Mouse (Mus musculus) embryonic facial prominence, embryonic 11.5 days (tissue): ENCODE results near the gene Phldb2. TPM values are rescaled to one million over a fixed set of nuclear protein-coding genes. Genes with fewer than 3 reads are reported as not detected.

ENCODE experiments used
- ATAC-seq: fragments of 200-750 bp; cut with Nextera tagmentation; replicated peaks from 2 replicates; pipeline ENCODE4 v1.8.0; 2017; ENCODE audit warnings: low read depth; ENCODE audit not compliant: insufficient number of reproducible peaks, low FRiP score, low TSS enrichment
- DNase-seq: peaks from one replicate; pipeline ENCODE4 v3.0.0-alpha.2; 2015; ENCODE audit warnings: low spot score
- H3K27ac ChIP-seq: fragments of 300-500 bp; sonication (generic); replicated peaks from 2 replicates; pipeline ENCODE4 v1.5.1; 2014; ENCODE audit warnings: mild to moderate bottlenecking, low read depth, low read length, control low read depth
- H3K27me3 ChIP-seq: fragments of 300-500 bp; sonication (generic); 2 replicates; pipeline ENCODE4 v1.6.1; 2014; ENCODE audit warnings: mild to moderate bottlenecking, low read length, moderate library complexity, mixed read lengths; ENCODE audit not compliant: control insufficient read depth, insufficient read depth
- H3K36me3 ChIP-seq: fragments of 300-500 bp; sonication (generic); replicated peaks from 2 replicates; pipeline ENCODE4 v1.6.1; 2014; ENCODE audit warnings: low read depth, mild to moderate bottlenecking, low read length, moderate library complexity, mixed read lengths; ENCODE audit not compliant: control insufficient read depth, insufficient read depth
- H3K4me1 ChIP-seq: fragments of 300-500 bp; sonication (generic); 2 replicates; pipeline ENCODE4 v1.6.1; 2014; ENCODE audit warnings: low read length, mixed read lengths; ENCODE audit not compliant: control insufficient read depth, insufficient read depth
- H3K4me2 ChIP-seq: fragments of 300-500 bp; sonication (generic); 2 replicates; pipeline ENCODE4 v1.6.1; 2014; ENCODE audit warnings: low read depth, mild to moderate bottlenecking, control low read depth, low read length, moderate library complexity
- H3K4me3 ChIP-seq: fragments of 300-500 bp; sonication (generic); 2 replicates; pipeline ENCODE4 v1.5.1; 2014; ENCODE audit warnings: low read depth, low read length, control low read depth
- H3K9ac ChIP-seq: fragments of 300-500 bp; sonication (generic); replicated peaks from 2 replicates; pipeline ENCODE4 v1.6.1; 2014; ENCODE audit warnings: mild to moderate bottlenecking, control low read depth, low read length
- H3K9me3 ChIP-seq: fragments of 300-500 bp; sonication (generic); replicated peaks from 2 replicates; pipeline ENCODE4 v1.6.1; 2016; ENCODE audit warnings: mild to moderate bottlenecking, low read length, inconsistent platforms, mixed read lengths; ENCODE audit not compliant: control insufficient read depth
- WGBS: fragments of 180-500 bp; shearing (Covaris S2); extraction: QIAGEN DNeasy Blood & Tissue Kit; methylation state at CpG from one replicate; pipeline ENCODE4 v1.1.7; 2014; 5-methylcytosine and 5-hydroxymethylcytosine counted together
- polyA plus RNA-seq: library from polyadenylated mRNA; unstranded; fragments of >200 nt; fragmentation: Nextera tagmentation; extraction: Ambion mirVana; gene quantifications from 2 replicates; pipeline ENCODE4 v1.2.1, GENCODE M21; 2014

Gene Phldb2
- polyA plus RNA-seq, 1 experiment from 2014 or later, result 54.6 TPM

- DNase-seq (no peak), ATAC-seq (no peak)
- H3K27me3 ChIP-seq, result no peaks in the 10 kb centered on the region
- 92% methylated on average over 10 of the region's 10 CpGs for WGBS
- no peaks in the 10 kb centered on the region for H3K9me3 ChIP-seq
- no peak overlapping the region for H3K9ac ChIP-seq
- peaks cover 3% of the 10 kb centered on the region; the same call in 1 of the 2 replicates for H3K36me3 ChIP-seq
- H3K4me3 ChIP-seq, result no peak overlapping the region
- H3K4me1 ChIP-seq, result no peaks in the 10 kb centered on the region
- H3K27ac ChIP-seq, result no peak overlapping the region
- H3K4me2 ChIP-seq, result no peak overlapping the region
These were observed 128.1 kb downstream of the Phldb2 start for GRCm38 (mm10) chr16:45825309-45825708.

GRCm38 (mm10) chr16:45824025-45824424, 129.4 kb downstream of the Phldb2 start:
- H3K9me3 ChIP-seq, result no peaks in the 10 kb centered on the region
- peaks cover 3% of the 10 kb centered on the region; the same call in 1 of the 2 replicates for H3K36me3 ChIP-seq
- ATAC-seq (no peak), DNase-seq (no peak)
- WGBS, result 83% methylated on average over 4 of the region's 4 CpGs
- H3K27ac ChIP-seq, result no peak overlapping the region
- no peaks in the 10 kb centered on the region for H3K27me3 ChIP-seq
- no peak overlapping the region for H3K9ac ChIP-seq
- no peaks in the 10 kb centered on the region for H3K4me1 ChIP-seq
- no peak overlapping the region for H3K4me3 ChIP-seq
- H3K4me2 ChIP-seq, result no peak overlapping the region

- Histone ChIP-seq H3K9me3 (no peaks in the 10 kb centered on the region), H3K27me3 (no peaks in the 10 kb centered on the region), H3K36me3 (peaks cover 1% of the 10 kb centered on the region; the same call in 1 of the 2 replicates), H3K4me3 (no peak overlapping the region), H3K4me2 (no peak overlapping the region), H3K4me1 (no peaks in the 10 kb centered on the region), H3K9ac (no peak overlapping the region), H3K27ac (no peak overlapping the region)
- no peak for ATAC-seq
- DNase-seq, result no peak
- WGBS, result 90% methylated on average over 4 of the region's 4 CpGs
These were observed 133.5 kb downstream of the Phldb2 start for GRCm38 (mm10) chr16:45819911-45820310.

- no peak overlapping the region for H3K4me2 ChIP-seq
- no peaks in the 10 kb centered on the region for H3K27me3 ChIP-seq
- DNase-seq (no peak), ATAC-seq (no peak)
- no peaks in the 10 kb centered on the region for H3K4me1 ChIP-seq
- 93% methylated on average over 3 of the region's 3 CpGs for WGBS
- no peak overlapping the region for H3K9ac ChIP-seq
- no peak overlapping the region for H3K27ac ChIP-seq
- H3K9me3 ChIP-seq, result no peaks in the 10 kb centered on the region
- no peak overlapping the region for H3K4me3 ChIP-seq
- no peaks in the 10 kb centered on the region for H3K36me3 ChIP-seq
These were observed 135.6 kb downstream of the Phldb2 start for GRCm38 (mm10) chr16:45817795-45818194.

GRCm38 (mm10) chr16:45816670-45817069, 136.7 kb downstream of the Phldb2 start:
- Histone ChIP-seq H3K9me3 (no peaks in the 10 kb centered on the region), H3K9ac (no peak overlapping the region), H3K4me2 (no peak overlapping the region), H3K4me1 (no peaks in the 10 kb centered on the region), H3K36me3 (no peaks in the 10 kb centered on the region), H3K4me3 (no peak overlapping the region), H3K27me3 (no peaks in the 10 kb centered on the region), H3K27ac (no peak overlapping the region)
- no peak for DNase-seq
- ATAC-seq, result no peak

GRCm38 (mm10) chr16:45814611-45815010, 138.8 kb downstream of the Phldb2 start:
- Histone ChIP-seq H3K27me3 (no peaks in the 10 kb centered on the region), H3K9ac (no peak overlapping the region), H3K4me1 (no peaks in the 10 kb centered on the region; the same call in 1 of the 2 replicates), H3K4me2 (no peak overlapping the region), H3K36me3 (no peaks in the 10 kb centered on the region), H3K27ac (no peak overlapping the region), H3K9me3 (no peaks in the 10 kb centered on the region), H3K4me3 (no peak overlapping the region)
- WGBS, result 87% methylated on average over 3 of the region's 3 CpGs
- no peak for ATAC-seq
- no peak for DNase-seq

GRCm38 (mm10) chr16:45811788-45812187, 141.6 kb downstream of the Phldb2 start:
- Histone ChIP-seq H3K4me3 (no peak overlapping the region), H3K27ac (no peak overlapping the region), H3K9ac (no peak overlapping the region), H3K36me3 (no peaks in the 10 kb centered on the region; the same call in 1 of the 2 replicates), H3K27me3 (no peaks in the 10 kb centered on the region), H3K4me1 (no peaks in the 10 kb centered on the region; the same call in 1 of the 2 replicates), H3K9me3 (no peaks in the 10 kb centered on the region), H3K4me2 (no peak overlapping the region)
- no peak for ATAC-seq
- no peak for DNase-seq

GRCm38 (mm10) chr16:45810829-45811326, 142.5 kb downstream of the Phldb2 start:
- Histone ChIP-seq H3K36me3 (no peaks in the 10 kb centered on the region; the same call in 1 of the 2 replicates), H3K27me3 (no peaks in the 10 kb centered on the region), H3K4me1 (no peaks in the 10 kb centered on the region; the same call in 1 of the 2 replicates), H3K27ac (no peak overlapping the region), H3K4me3 (no peak overlapping the region), H3K9ac (no peak overlapping the region), H3K9me3 (no peaks in the 10 kb centered on the region), H3K4me2 (no peak overlapping the region)
- ATAC-seq (no peak), DNase-seq (no peak)
- WGBS, result 77% methylated on average over 6 of the region's 6 CpGs
